Mouse (Mus musculus) adrenal gland, postnatal 4 days (tissue): Measurements from ENCODE around the gene Cd8b1. TPM values are rescaled to one million over a fixed set of nuclear protein-coding genes. Genes with fewer than 3 reads are reported as not detected.

ENCODE experiments used
- total RNA-seq, 2 experiments: library from RNA; stranded (reverse); gene quantifications; 2 replicates each; pipeline ENCODE4 v1.2.3; 2021

Cd8b1 gene
- total RNA-seq, 2 experiments from 2014 or later = not detected

Other genes starting within 250 kb of the Cd8b1 start
- 10 to 100 TPM; 27.9 to 31.7 TPM for gene Thnsl2, start 178.3 kb upstream of the Cd8b1 start, total RNA-seq
- gene Fabp1, start 123.0 kb upstream of the Cd8b1 start, total RNA-seq = 100 to 1,000 TPM in 1 of 2 experiments, 1 to 10 TPM in 1; 7.4 to 190 TPM
- 10 to 100 TPM; 48.8 to 55.4 TPM for gene Krcc1, start 51.1 kb upstream of the Cd8b1 start, total RNA-seq
- 1 to 10 TPM; 2.7 to 6.3 TPM for gene Smyd1, start 555 bp upstream of the Cd8b1 start, total RNA-seq
- under 1 TPM in 1 of 2 experiments, not detected in 1; 0.40 TPM for gene Cd8a, start 50.6 kb downstream of the Cd8b1 start, total RNA-seq
- 10 to 100 TPM; 75.1 to 81.6 TPM for gene Rmnd5a, start 117.8 kb downstream of the Cd8b1 start, total RNA-seq
- 10 to 100 TPM; 38.9 to 39.1 TPM for gene Rnf103, start 171.1 kb downstream of the Cd8b1 start, total RNA-seq
- 100 to 1,000 TPM in 1 of 2 experiments, 10 to 100 TPM in 1; 92.9 to 102 TPM for gene Chmp3, start 221.0 kb downstream of the Cd8b1 start, total RNA-seq